Mouse (Mus musculus) adrenal gland, postnatal 14 days (tissue): ENCODE data around the gene Zic4. TPM values are rescaled to one million over a fixed set of nuclear protein-coding genes. Genes with fewer than 3 reads are reported as not detected.

ENCODE experiments used
- DNase-seq: peaks from one replicate; pipeline ENCODE4 v3.0.0; 2021; ENCODE audit warnings: mixed read lengths
- total RNA-seq: library from RNA; stranded (reverse); gene quantifications from 2 replicates; pipeline ENCODE4 v1.2.3, GENCODE M21; 2021

Gene Zic4
- total RNA-seq, 1 experiment from 2014 or later: not detected

- DNase-seq: no peak
Observed at GRCm38 (mm10) chr9:91380458-91380914, 18.3 kb downstream of the Zic4 start.

GRCm38 (mm10) chr9:91381284-91382110 is 19.3 kb downstream of the Zic4 start:
- peak; percentile 39 for DNase-seq

- no peak for DNase-seq
Observed at GRCm38 (mm10) chr9:91382111-91382379, 19.8 kb downstream of the Zic4 start.

GRCm38 (mm10) chr9:91382471-91383255 is 20.4 kb downstream of the Zic4 start:
- no peak for DNase-seq

GRCm38 (mm10) chr9:91383441-91384135 is 21.4 kb downstream of the Zic4 start:
- DNase-seq: no peak

GRCm38 (mm10) chr9:91384136-91384500 is 21.9 kb downstream of the Zic4 start:
- no peak for DNase-seq

GRCm38 (mm10) chr9:91384693-91385560 is 22.7 kb downstream of the Zic4 start:
- no peak for DNase-seq

GRCm38 (mm10) chr9:91385561-91386430 is 23.6 kb downstream of the Zic4 start:
- no peak for DNase-seq

GRCm38 (mm10) chr9:91386502-91386890 is 24.3 kb downstream of the Zic4 start:
- DNase-seq: no peak

- DNase-seq: no peak
Observed at GRCm38 (mm10) chr9:91386891-91387739, 24.9 kb downstream of the Zic4 start.

- DNase-seq: no peak
Observed at GRCm38 (mm10) chr9:91387740-91388080, 25.5 kb downstream of the Zic4 start.

- no peak for DNase-seq
Observed at GRCm38 (mm10) chr9:91388173-91388572, 26.0 kb downstream of the Zic4 start.

- DNase-seq: no peak
Observed at GRCm38 (mm10) chr9:91393376-91394068, 31.3 kb downstream of the Zic4 start.

GRCm38 (mm10) chr9:91394211-91394646 is 32.0 kb downstream of the Zic4 start:
- no peak for DNase-seq

- no peak for DNase-seq
Observed at GRCm38 (mm10) chr9:91395066-91395772, 33.0 kb downstream of the Zic4 start.

- DNase-seq: no peak
Observed at GRCm38 (mm10) chr9:91399976-91400375, 37.8 kb downstream of the Zic4 start.

- DNase-seq: no peak
Observed at GRCm38 (mm10) chr9:91400482-91401093, 38.4 kb downstream of the Zic4 start.

GRCm38 (mm10) chr9:91401471-91401870 is 39.3 kb downstream of the Zic4 start:
- DNase-seq: no peak
